Mouse (Mus musculus) CH12.LX (cell line): ENCODE measurements around the gene Gm37240. TPM values are rescaled to one million over a fixed set of nuclear protein-coding genes. Genes with fewer than 3 reads are reported as not detected.

ENCODE experiments used
- DNase-seq: peaks from one replicate; pipeline ENCODE4 v3.0.0-alpha.2; 2013; ENCODE audit errors: extremely low read depth
- H3K27ac ChIP-seq: 2 replicates; pipeline ENCODE4 v1.5.1; 2012; ENCODE audit warnings: low read depth, mild to moderate bottlenecking, control low read depth, moderate library complexity; ENCODE audit not compliant: insufficient read depth
- H3K27me3 ChIP-seq: replicated peaks from 2 replicates; pipeline ENCODE3; 2012; ENCODE audit warnings: inconsistent platforms
- H3K36me3 ChIP-seq, 2 experiments: replicated peaks in 1 of 2; 2 replicates each; pipeline versions ENCODE3 to v1.6.1; 2012; ENCODE audit warnings: inconsistent platforms in 1 of 2, low read length in 1 of 2, mild to moderate bottlenecking in 1 of 2, mixed read lengths in 1 of 2, moderate library complexity in 1 of 2; ENCODE audit not compliant: control insufficient read depth in 1 of 2, insufficient read depth in 1 of 2
- H3K4me1 ChIP-seq, 2 experiments: 2 replicates each; pipeline ENCODE4 v1.6.1; 2012; ENCODE audit warnings: inconsistent platforms in 1 of 2, moderate library complexity in 1 of 2; ENCODE audit not compliant: insufficient read depth in 2 of 2, control insufficient read depth in 1 of 2
- H3K4me2 ChIP-seq: 2 replicates; pipeline ENCODE4 v1.6.1; 2012; ENCODE audit warnings: low read depth, mild to moderate bottlenecking, control low read depth; ENCODE audit not compliant: poor library complexity, insufficient read depth, severe bottlenecking
- H3K4me3 ChIP-seq, 3 experiments: fragments of 150-350 bp in 1 of 3; sonication (generic) in 1 of 3; replicated peaks in 1 of 3; 2 replicates each; pipeline versions ENCODE3 to v1.5.1; 2011 to 2012; ENCODE audit warnings: low read depth in 2 of 3, low read length in 2 of 3, mild to moderate bottlenecking in 2 of 3, moderate library complexity in 2 of 3, control low read depth in 1 of 3, improper control_type of control experiment in 1 of 3, inconsistent platforms in 1 of 3, mixed read lengths in 1 of 3; ENCODE audit not compliant: poor library complexity in 1 of 3
- H3K79me2 ChIP-seq: replicated peaks from 2 replicates; pipeline ENCODE4 v1.6.1; 2012; ENCODE audit warnings: mild to moderate bottlenecking, moderate library complexity; ENCODE audit not compliant: control insufficient read depth, poor library complexity, insufficient read depth, severe bottlenecking; ENCODE audit errors: extremely low read depth
- H3K9ac ChIP-seq: 2 replicates; pipeline ENCODE4 v1.6.1; 2012; ENCODE audit warnings: low read depth, mild to moderate bottlenecking, control low read depth, moderate library complexity; ENCODE audit not compliant: insufficient read depth
- H3K9me3 ChIP-seq: replicated peaks from 2 replicates; pipeline ENCODE3; 2012; ENCODE audit warnings: low read length, inconsistent platforms, mixed read lengths
- CHD1 ChIP-seq: IDR thresholded peaks from 2 replicates; pipeline ENCODE4 v1.6.1; 2012; ENCODE audit warnings: low read depth, low read length, improper control_type of control experiment, inconsistent platforms
- CTCF ChIP-seq, 2 experiments: IDR thresholded peaks in 1 of 2; conservative IDR thresholded peaks in 1 of 2; 2 replicates each; pipeline ENCODE4 v1.5.1; 2011 to 2012; ENCODE audit warnings: low read depth in 2 of 2, low read length in 2 of 2, improper control_type of control experiment in 1 of 2, inconsistent platforms in 1 of 2, mild to moderate bottlenecking in 1 of 2, moderate library complexity in 1 of 2
- E2F4 ChIP-seq: IDR thresholded peaks from 2 replicates; pipeline ENCODE4 v1.6.1; 2011; ENCODE audit warnings: low read depth, low read length, improper control_type of control experiment; ENCODE audit not compliant: insufficient replicate concordance
- ELF1 ChIP-seq: IDR thresholded peaks from 2 replicates; pipeline ENCODE4 v1.6.1; 2014; ENCODE audit warnings: low read depth, mild to moderate bottlenecking, inconsistent platforms, low read length, improper control_type of control experiment
- EP300 ChIP-seq: IDR thresholded peaks from 2 replicates; pipeline ENCODE4 v1.6.1; 2011; ENCODE audit warnings: low read length, improper control_type of control experiment
- ETS1 ChIP-seq: conservative IDR thresholded peaks from 2 replicates; pipeline ENCODE4 v1.6.1; 2012; ENCODE audit warnings: low read depth, mild to moderate bottlenecking, inconsistent platforms, low read length, improper control_type of control experiment, moderate library complexity
- GABPA ChIP-seq: IDR thresholded peaks from 2 replicates; pipeline ENCODE4 v1.6.1; 2012; ENCODE audit warnings: low read depth, low read length, improper control_type of control experiment, inconsistent platforms; ENCODE audit not compliant: insufficient replicate concordance
- HCFC1 ChIP-seq: IDR thresholded peaks from 2 replicates; pipeline ENCODE4 v1.6.1; 2012; ENCODE audit warnings: low read depth, mild to moderate bottlenecking, inconsistent platforms, low read length, improper control_type of control experiment
- IRF4 ChIP-seq: IDR thresholded peaks from 2 replicates; pipeline ENCODE4 v1.6.1; 2014; ENCODE audit warnings: low read depth, mild to moderate bottlenecking, inconsistent platforms, low read length, improper control_type of control experiment
- JUN ChIP-seq: IDR thresholded peaks from 2 replicates; pipeline ENCODE4 v1.6.1; 2011; ENCODE audit warnings: low read depth, mild to moderate bottlenecking, low read length, improper control_type of control experiment, moderate library complexity; ENCODE audit not compliant: insufficient read depth
- JUND ChIP-seq: conservative IDR thresholded peaks from 2 replicates; pipeline ENCODE4 v1.6.1; 2011; ENCODE audit warnings: low read depth, low read length, improper control_type of control experiment
- KAT2A ChIP-seq: IDR thresholded peaks from 2 replicates; pipeline ENCODE4 v1.6.1; 2012; ENCODE audit warnings: low read length, improper control_type of control experiment, inconsistent platforms; ENCODE audit not compliant: insufficient replicate concordance
- MAFK ChIP-seq: IDR thresholded peaks from 2 replicates; pipeline ENCODE4 v1.6.1; 2011; ENCODE audit warnings: low read length, improper control_type of control experiment; ENCODE audit not compliant: insufficient replicate concordance
- MAX ChIP-seq: IDR thresholded peaks from 2 replicates; pipeline ENCODE4 v1.6.1; 2011; ENCODE audit warnings: low read length, improper control_type of control experiment
- MAZ ChIP-seq: IDR thresholded peaks from 2 replicates; pipeline ENCODE4 v1.6.1; 2012; ENCODE audit warnings: low read depth, mild to moderate bottlenecking, inconsistent platforms, low read length, improper control_type of control experiment, moderate library complexity
- MEF2A ChIP-seq: IDR thresholded peaks from 2 replicates; pipeline ENCODE4 v1.6.1; 2014; ENCODE audit warnings: low read depth, mild to moderate bottlenecking, inconsistent platforms, low read length, improper control_type of control experiment, borderline replicate concordance
- NRF1 ChIP-seq: IDR thresholded peaks from 2 replicates; pipeline ENCODE4 v1.6.1; 2014; ENCODE audit warnings: low read depth, mild to moderate bottlenecking, inconsistent platforms, low read length, improper control_type of control experiment, moderate library complexity
- PAX5 ChIP-seq: IDR thresholded peaks from 2 replicates; pipeline ENCODE4 v1.6.1; 2012; ENCODE audit warnings: low read length, inconsistent platforms, mixed read lengths
- POLR2AphosphoS2 ChIP-seq: IDR thresholded peaks from 2 replicates; pipeline ENCODE4 v1.6.1; 2011; ENCODE audit warnings: low read depth, low read length, improper control_type of control experiment
- RAD21 ChIP-seq: IDR thresholded peaks from 2 replicates; pipeline ENCODE4 v1.6.1; 2011; ENCODE audit warnings: low read depth, mild to moderate bottlenecking, low read length, improper control_type of control experiment, moderate library complexity
- RCOR1 ChIP-seq: conservative IDR thresholded peaks from 2 replicates; pipeline ENCODE4 v1.6.1; 2012; ENCODE audit warnings: low read depth, mild to moderate bottlenecking, inconsistent platforms, low read length, improper control_type of control experiment
- TCF12 ChIP-seq: IDR thresholded peaks from 2 replicates; pipeline ENCODE4 v1.6.1; 2014; ENCODE audit warnings: low read depth, mild to moderate bottlenecking, inconsistent platforms, low read length, improper control_type of control experiment
- UBTF ChIP-seq: IDR thresholded peaks from 2 replicates; pipeline ENCODE4 v1.6.1; 2012; ENCODE audit warnings: low read depth, mild to moderate bottlenecking, inconsistent platforms, low read length, improper control_type of control experiment, moderate library complexity
- USF1 ChIP-seq: IDR thresholded peaks from 2 replicates; pipeline ENCODE4 v1.6.1; 2014; ENCODE audit warnings: low read depth, mild to moderate bottlenecking, inconsistent platforms, low read length, improper control_type of control experiment
- ZC3H11A ChIP-seq: IDR thresholded peaks from 2 replicates; pipeline ENCODE4 v1.6.1; 2012; ENCODE audit warnings: low read depth, mild to moderate bottlenecking, inconsistent platforms, low read length, improper control_type of control experiment
- ZKSCAN1 ChIP-seq: IDR thresholded peaks from 2 replicates; pipeline ENCODE4 v1.6.1; 2012; ENCODE audit warnings: low read depth, inconsistent platforms, low read length, improper control_type of control experiment, borderline replicate concordance
- ZMIZ1 ChIP-seq: IDR thresholded peaks from 2 replicates; pipeline ENCODE4 v1.6.1; 2012; ENCODE audit warnings: low read depth, mild to moderate bottlenecking, inconsistent platforms, low read length, improper control_type of control experiment
- ZNF384 ChIP-seq: IDR thresholded peaks from 2 replicates; pipeline ENCODE4 v1.6.1; 2012; ENCODE audit warnings: low read depth, low read length, improper control_type of control experiment, inconsistent platforms
- dilution Hi-C: fragments of 300-500 bp; cut with MboI; formaldehyde crosslinking; loops from 2 replicates; pipeline ENCODE4 v1.14.3; 2020; ENCODE audit warnings: low sequenced_read_pairs; ENCODE audit not compliant: extremely low pct_unique_long_range_greater_than_20kb, extremely low pct_ligation_motif_present
- in situ Hi-C: fragments of 300-500 bp; cut with MboI; formaldehyde crosslinking; loops from 3 replicates; pipeline ENCODE4 v1.14.3; 2019; ENCODE audit warnings: low sequenced_read_pairs, low pct_ligation_motif_present, low pct_unique_long_range_greater_than_20kb, mixed read lengths
- polyA plus RNA-seq: library from polyadenylated mRNA; unstranded; fragments of >175 nt; gene quantifications from 2 replicates; pipeline ENCODE4 v1.2.1, GENCODE M21; 2012; ENCODE audit warnings: low read depth; ENCODE audit not compliant: insufficient read length
- total RNA-seq, 2 experiments: library from RNA; depleted of rRNA; stranded (reverse); fragments of 300-350 nt in 1 of 2; fragments of >200 nt in 1 of 2; gene quantifications; 2 replicates each; pipeline ENCODE4 v1.2.3; 2012 to 2014

The Gm37240 gene
- total and polyA plus RNA-seq, 3 experiments = 0.08 to 0.19 (median 0.14) TPM

- no peak overlapping the region for H3K9ac ChIP-seq
- DNase-seq = no peak
- dilution Hi-C loops = no loop called here
Measured at GRCm38 (mm10) chr3:85666166-85666565, 221.2 kb downstream of the Gm37240 start.

GRCm38 (mm10) chr3:85664591-85665171, 222.6 kb downstream of the Gm37240 start:
- no peak for DNase-seq
- Histone ChIP-seq H3K27me3 (no peaks in the 10 kb centered on the region), H3K27ac (no peak overlapping the region), H3K9ac (no peak overlapping the region), H3K4me1 (peaks cover 0 to 5% of the 10 kb centered on the region in 2 experiments; a peak in 2 of 4 replicates), H3K9me3 (no peaks in the 10 kb centered on the region), H3K4me3 (no peak overlapping the region), H3K79me2 (no peaks in the 10 kb centered on the region), H3K4me2 (no peak overlapping the region), H3K36me3 (no peaks in the 10 kb centered on the region)
- dilution Hi-C loops (no loop called here), in situ Hi-C loops (no loop called here)
- TF ChIP-seq ETS1 (no peak), GABPA (no peak), EP300 (no peak), CHD1 (no peak), MAX (no peak), ZMIZ1 (no peak), ELF1 (no peak), USF1 (no peak), E2F4 (no peak), NRF1 (no peak), ZC3H11A (no peak), JUND (no peak), ZNF384 (no peak), TCF12 (no peak), JUN (no peak), MAZ (no peak), IRF4 (no peak), HCFC1 (no peak), RCOR1 (no peak)

More at GRCm38 (mm10) chr3:85666166-85666565, 221.2 kb downstream of the Gm37240 start:
- Histone ChIP-seq H3K4me1 (no peaks in the 10 kb centered on the region; a peak in 1 of 4 replicates), H3K79me2 (no peaks in the 10 kb centered on the region), H3K4me2 (no peak overlapping the region), H3K4me3 (no peak overlapping the region), H3K27me3 (no peaks in the 10 kb centered on the region), H3K9me3 (no peaks in the 10 kb centered on the region), H3K36me3 (no peaks in the 10 kb centered on the region), H3K27ac (no peak overlapping the region)
- in situ Hi-C loops = no loop called here
- TF ChIP-seq PAX5 (no peak), ZNF384 (no peak), CHD1 (no peak), RCOR1 (no peak), UBTF (no peak), POLR2AphosphoS2 (no peak), USF1 (no peak), MAX (no peak), JUN (no peak), ELF1 (no peak), RAD21 (no peak), KAT2A (no peak), MAFK (no peak), E2F4 (no peak), ZKSCAN1 (no peak), CTCF (conservative IDR thresholded peaks at IDR 0.05 in 1 of 2, IDR thresholded peaks at IDR 0.05 in 1 of 2; ENCODE audit: low read depth in 2 of 2, low read length in 2 of 2) (no peak), NRF1 (no peak), EP300 (no peak), MEF2A (no peak)
